Mouse (Mus musculus) CD4-positive naive resting alpha-beta T cell, adult 76 days (primary cell): ENCODE results near the gene Spata22. TPM values are rescaled to one million over a fixed set of nuclear protein-coding genes. Genes with fewer than 3 reads are reported as not detected.

Experiments
- total RNA-seq: library from RNA; stranded (reverse); gene quantifications from one replicate; pipeline ENCODE4 v1.2.4, GENCODE M21; 2023

The Spata22 gene
- not detected for total RNA-seq

DNA sequence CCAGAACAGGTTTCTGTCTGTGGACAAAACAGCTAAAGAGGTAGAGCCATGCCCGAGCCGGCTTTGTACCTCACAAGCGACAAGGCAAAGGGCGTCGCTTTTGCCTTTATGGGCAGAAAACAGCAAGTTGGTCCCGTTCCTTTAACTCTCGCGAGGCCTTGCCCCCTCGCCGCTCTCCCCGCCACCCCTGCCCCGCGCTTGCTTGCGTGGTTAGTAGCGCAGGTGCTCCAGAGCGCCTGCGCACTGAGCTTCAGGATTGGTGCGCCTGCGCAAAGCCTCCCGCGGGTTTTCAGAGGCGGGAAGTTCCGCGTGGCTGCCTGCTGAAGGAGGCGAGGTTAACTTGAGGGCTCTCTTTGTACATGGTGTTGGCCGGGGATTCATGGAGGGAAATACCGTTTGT, at the start of gene Spata22, which contains the start of the genes Aspa and Gm49340:
Gene Spata22 (plus strand): TSS at position 300 of the 400 bp plus-strand sequence.
Gene Aspa (minus strand): TSS at position 155 of the 400 bp plus-strand sequence.
Gene Gm49340 (plus strand): TSS at position 300 of the 400 bp plus-strand sequence.

DNA sequence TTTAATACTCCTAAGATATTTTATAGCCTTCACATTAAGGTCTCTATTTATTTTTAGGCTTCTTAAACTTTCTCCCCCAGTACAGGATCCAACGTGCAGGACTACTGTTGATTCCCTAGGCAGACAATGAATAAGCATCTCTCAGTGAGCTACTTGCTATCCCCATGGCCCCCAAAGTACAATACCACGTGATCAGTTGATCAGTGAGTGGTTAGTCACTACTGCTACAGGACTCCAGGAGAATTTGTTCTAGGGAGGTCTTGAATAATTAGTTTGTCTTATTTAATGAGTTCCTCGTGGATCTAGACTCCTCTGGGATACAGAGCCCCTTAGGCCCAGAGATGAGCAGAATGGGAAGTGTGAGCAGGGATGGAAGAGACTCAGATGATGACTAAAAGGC, 20.9 kb downstream of the Spata22 start, which contains the start of gene Olfr20:
Gene Olfr20 (plus strand): TSS at position 301 of the 400 bp plus-strand sequence.

DNA sequence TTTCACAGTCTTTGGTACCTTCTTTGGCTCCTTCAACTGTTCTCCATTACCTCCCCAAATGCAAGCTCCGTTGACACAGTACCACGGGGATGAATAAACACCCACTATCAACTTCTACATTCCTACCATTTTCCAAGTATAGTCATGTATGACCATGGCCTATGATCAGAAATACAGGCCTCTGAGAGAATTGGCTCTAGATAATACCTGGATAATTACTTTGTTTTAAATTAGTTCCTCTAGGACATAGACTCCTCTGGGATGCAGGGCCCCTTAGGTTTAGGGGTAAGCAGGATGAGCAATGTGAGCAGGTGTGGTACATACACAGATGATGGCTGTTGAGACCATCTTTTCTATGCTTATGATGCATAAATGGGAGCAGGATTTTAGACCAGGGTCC, 41.4 kb downstream of the Spata22 start, which contains the start of gene Olfr376:
Gene Olfr376 (plus strand): TSS at position 301 of the 400 bp plus-strand sequence.

Other genes starting within 250 kb of the Spata22 start
- gene Itgae, start 239.2 kb upstream of the Spata22 start, total RNA-seq, result 1.4 TPM
- gene Haspin, start 191.4 kb upstream of the Spata22 start, total RNA-seq, result 2.1 TPM
- gene P2rx5, start 169.3 kb upstream of the Spata22 start, total RNA-seq, result not detected
- gene Emc6, start 152.7 kb upstream of the Spata22 start, total RNA-seq, result 50.9 TPM
- gene Tax1bp3, start 152.7 kb upstream of the Spata22 start, total RNA-seq, result 7.9 TPM
- 22.3 TPM for gene Ctns, start 130.7 kb upstream of the Spata22 start, total RNA-seq
- 6.1 TPM for gene Shpk, start 130.3 kb upstream of the Spata22 start, total RNA-seq
- not detected for gene Trpv1, start 95.4 kb upstream of the Spata22 start, total RNA-seq
- not detected for gene Trpv3, start 62.4 kb upstream of the Spata22 start, total RNA-seq
- gene Aspa, start 145 bp upstream of the Spata22 start, total RNA-seq, result 1.2 TPM
- not detected for gene Gm49340, start within 50 bp of the Spata22 start, total RNA-seq
- not detected for gene Olfr20, start 21.0 kb downstream of the Spata22 start, total RNA-seq
- not detected for gene Olfr376, start 41.5 kb downstream of the Spata22 start, total RNA-seq
- gene Olfr1, start 69.9 kb downstream of the Spata22 start, total RNA-seq, result not detected
- gene Olfr378, start 98.7 kb downstream of the Spata22 start, total RNA-seq, result not detected
- gene Olfr380, start 127.8 kb downstream of the Spata22 start, total RNA-seq, result not detected
- gene Olfr381, start 161.9 kb downstream of the Spata22 start, total RNA-seq, result not detected
- not detected for gene Olfr382, start 187.5 kb downstream of the Spata22 start, total RNA-seq